Mouse (Mus musculus) embryonic fibroblast, embryonic 13.5 days (primary cell): ENCODE data around the gene Cpt1a.

ENCODE experiments used
- CTCF ChIP-seq: IDR thresholded peaks from 2 replicates; pipeline ENCODE4 v1.5.1; 2011; ENCODE audit warnings: mild to moderate bottlenecking, control low read depth, low read length, moderate library complexity, borderline replicate concordance; ENCODE audit not compliant: insufficient read depth
- POLR2A ChIP-seq: IDR thresholded peaks from 2 replicates; pipeline ENCODE4 v1.6.1; 2011; ENCODE audit warnings: low read depth, mild to moderate bottlenecking, control low read depth, low read length, moderate library complexity

DNA sequence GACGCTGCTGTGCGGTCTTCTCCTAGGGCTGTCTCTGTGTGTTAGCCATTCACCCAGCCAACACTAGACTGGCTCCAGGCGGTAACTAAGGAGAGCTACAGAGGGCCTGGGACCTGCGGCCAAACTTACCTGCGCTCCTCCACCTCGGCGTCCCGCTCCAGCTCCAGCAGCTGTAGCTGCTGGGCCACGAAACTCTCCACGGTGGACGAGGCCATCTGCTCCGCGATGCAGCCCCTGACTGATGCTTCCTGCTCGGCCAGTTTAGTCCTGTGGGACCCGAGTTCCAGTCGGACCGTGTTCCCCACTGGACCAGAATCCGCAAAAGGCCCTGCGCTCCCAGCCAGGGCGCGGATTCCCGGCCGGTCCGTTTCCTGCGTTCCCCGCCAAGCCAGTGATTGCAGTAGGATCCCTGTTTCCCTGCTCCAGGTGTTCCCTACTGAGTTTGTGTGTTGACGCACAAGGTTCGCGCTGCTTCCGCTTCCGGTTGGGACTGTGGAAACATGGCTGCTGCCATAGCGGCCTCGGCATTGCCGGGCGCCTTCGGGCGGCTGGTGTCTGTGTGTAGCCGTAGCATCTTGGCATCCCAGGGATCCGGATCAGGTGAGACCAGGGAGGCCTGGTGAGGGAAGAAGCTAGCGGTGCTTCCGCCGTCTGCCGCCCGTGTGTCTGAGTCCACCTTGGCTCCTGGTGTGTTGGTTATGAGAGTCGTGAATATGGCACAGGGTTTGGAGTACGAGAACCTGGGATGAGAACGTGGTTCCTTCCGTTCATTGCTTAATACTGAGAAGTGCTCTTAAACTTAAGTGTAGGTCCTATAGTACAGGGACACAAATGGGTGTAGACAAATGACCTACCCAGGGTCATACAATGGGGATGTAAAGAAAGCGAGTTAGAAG, 39.3 kb upstream of the Cpt1a start, which contains the start of the genes Mrpl21 and Ighmbp2:
- TF ChIP-seq CTCF (no peak), POLR2A (peak; percentile 79)
